Mouse (Mus musculus) liver, embryonic 18 days (tissue): ENCODE measurements around the gene Fbxw10. TPM values are rescaled to one million over a fixed set of nuclear protein-coding genes. Genes with fewer than 3 reads are reported as not detected.

Source experiments
- polyA plus RNA-seq: library from polyadenylated mRNA; depleted of rRNA; stranded (reverse); fragments of >200 nt; gene quantifications from 2 replicates; pipeline ENCODE4 v1.2.3, GENCODE M21; 2012; rRNA removed

Fbxw10 gene
- 0.04 and 0.06 TPM in 2 replicates for polyA plus RNA-seq

GRCm38 (mm10) chr11:62846961-62847654 is at the start of gene Fbxw10:
Fbxw10 (plus strand) TSS chr11:62847069.

GRCm38 (mm10) chr11:62820059-62820541 is 26.8 kb upstream of the Fbxw10 start, which contains the start of gene Trim16:
Trim16 (plus strand) TSS chr11:62820231.

GRCm38 (mm10) chr11:62879220-62880048 is 32.6 kb downstream of the Fbxw10 start, which contains the start of gene Tvp23b:
Tvp23b (plus strand) TSS chr11:62879455.

Other genes starting within 250 kb of the Fbxw10 start
- gene Lrrc75a, start 198.5 kb upstream of the Fbxw10 start, polyA plus RNA-seq: 1.7 and 2.2 TPM in 2 replicates
- gene Mmgt2, start 198.4 kb upstream of the Fbxw10 start, polyA plus RNA-seq: 11.8 and 13.4 TPM in 2 replicates
- 0.27 and 0.30 TPM in 2 replicates for gene Zfp287, start 115.2 kb upstream of the Fbxw10 start, polyA plus RNA-seq
- gene Gm10428, start 94.0 kb upstream of the Fbxw10 start, polyA plus RNA-seq: not detected in 2 replicates
- 0.41 and 0.43 TPM in 2 replicates for gene Zfp286, start 57.6 kb upstream of the Fbxw10 start, polyA plus RNA-seq
- 0.62 and 0.71 TPM in 2 replicates for gene Trim16, start 26.8 kb upstream of the Fbxw10 start, polyA plus RNA-seq
- 15.8 and 16.6 TPM in 2 replicates for gene Tvp23b, start 32.4 kb downstream of the Fbxw10 start, polyA plus RNA-seq
- gene Cdrt4, start 104.1 kb downstream of the Fbxw10 start, polyA plus RNA-seq: 0.06 TPM in 1 of 2 replicates, not detected in the other
- not detected in 2 replicates for gene Tekt3, start 214.6 kb downstream of the Fbxw10 start, polyA plus RNA-seq